Mouse (Mus musculus) heart, embryonic 15.5 days (tissue): ENCODE measurements around the gene Prg4. TPM values are rescaled to one million over a fixed set of nuclear protein-coding genes. Genes with fewer than 3 reads are reported as not detected.

ENCODE experiments used
- ATAC-seq: fragments of 200-750 bp; cut with Nextera tagmentation; replicated peaks from 2 replicates; pipeline ENCODE4 v1.8.0; 2017; ENCODE audit warnings: low read depth, moderate TSS enrichment; ENCODE audit not compliant: insufficient number of reproducible peaks, insufficient read depth, low FRiP score
- H3K27ac ChIP-seq: fragments of 300-500 bp; sonication (generic); 2 replicates; pipeline ENCODE4 v1.5.1; 2015; ENCODE audit warnings: mild to moderate bottlenecking, inconsistent platforms
- H3K27me3 ChIP-seq: fragments of 300-500 bp; sonication (generic); 2 replicates; pipeline ENCODE4 v1.6.1; 2015; ENCODE audit warnings: inconsistent platforms
- H3K36me3 ChIP-seq: fragments of 300-500 bp; sonication (generic); 2 replicates; pipeline ENCODE4 v1.6.1; 2015; ENCODE audit warnings: mild to moderate bottlenecking, inconsistent platforms
- H3K4me1 ChIP-seq: fragments of 300-500 bp; sonication (generic); replicated peaks from 2 replicates; pipeline ENCODE4 v1.6.1; 2015; ENCODE audit warnings: inconsistent platforms
- H3K4me2 ChIP-seq: fragments of 300-500 bp; sonication (generic); 2 replicates; pipeline ENCODE4 v1.6.1; 2015; ENCODE audit warnings: inconsistent platforms, mild to moderate bottlenecking, moderate library complexity
- H3K4me3 ChIP-seq: fragments of 300-500 bp; sonication (generic); 2 replicates; pipeline ENCODE4 v1.5.1; 2015; ENCODE audit warnings: mild to moderate bottlenecking, inconsistent platforms
- H3K9ac ChIP-seq: fragments of 300-500 bp; sonication (generic); 2 replicates; pipeline ENCODE4 v1.6.1; 2015; ENCODE audit warnings: mild to moderate bottlenecking, inconsistent platforms
- H3K9me3 ChIP-seq: fragments of 300-500 bp; sonication (generic); replicated peaks from 2 replicates; pipeline ENCODE4 v1.6.1; 2016; ENCODE audit warnings: inconsistent platforms
- WGBS: fragments of 180-500 bp; shearing (Covaris S2); methylation state at CpG from one replicate; pipeline ENCODE4 v1.1.7; 2015; ENCODE audit warnings: mixed read lengths; 5-methylcytosine and 5-hydroxymethylcytosine counted together
- polyA plus RNA-seq: library from polyadenylated mRNA; unstranded; fragments of >200 nt; fragmentation: Nextera tagmentation; extraction: Ambion mirVana; gene quantifications from 2 replicates; pipeline ENCODE4 v1.2.1, GENCODE M21; 2015

The Prg4 gene
- polyA plus RNA-seq, 1 experiment from 2014 or later = 0.91 TPM

DNA sequence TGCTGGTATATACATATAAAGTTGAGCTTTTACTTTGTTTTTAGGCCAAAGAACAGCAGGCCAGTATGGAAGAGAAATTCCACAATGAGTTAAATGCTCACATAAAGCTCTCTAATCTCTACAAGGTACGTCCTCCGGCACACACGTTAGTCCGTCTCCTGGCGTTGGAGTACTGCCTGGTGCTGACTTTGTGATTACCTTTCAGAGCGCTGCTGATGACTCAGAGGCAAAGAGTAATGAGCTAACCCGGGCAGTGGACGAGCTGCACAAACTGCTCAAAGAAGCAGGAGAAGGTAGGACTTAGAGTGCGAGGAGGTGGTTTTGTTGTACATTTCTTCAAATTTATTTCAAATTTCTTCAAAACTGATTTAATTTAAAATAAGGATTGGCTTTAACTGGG is 58.7 kb downstream of the Prg4 start:
- no peaks in the 10 kb centered on the region for H3K27me3 ChIP-seq
- H3K4me2 ChIP-seq = no peak overlapping the region
- no peak overlapping the region for H3K4me3 ChIP-seq
- H3K9me3 ChIP-seq = no peaks in the 10 kb centered on the region
- no peak overlapping the region for H3K9ac ChIP-seq
- no peak for ATAC-seq
- H3K36me3 ChIP-seq = peaks cover 73% of the 10 kb centered on the region
- WGBS = 57% methylated on average over 9 of the region's 9 CpGs
- H3K4me1 ChIP-seq = no peaks in the 10 kb centered on the region
- H3K27ac ChIP-seq = no peak overlapping the region

DNA sequence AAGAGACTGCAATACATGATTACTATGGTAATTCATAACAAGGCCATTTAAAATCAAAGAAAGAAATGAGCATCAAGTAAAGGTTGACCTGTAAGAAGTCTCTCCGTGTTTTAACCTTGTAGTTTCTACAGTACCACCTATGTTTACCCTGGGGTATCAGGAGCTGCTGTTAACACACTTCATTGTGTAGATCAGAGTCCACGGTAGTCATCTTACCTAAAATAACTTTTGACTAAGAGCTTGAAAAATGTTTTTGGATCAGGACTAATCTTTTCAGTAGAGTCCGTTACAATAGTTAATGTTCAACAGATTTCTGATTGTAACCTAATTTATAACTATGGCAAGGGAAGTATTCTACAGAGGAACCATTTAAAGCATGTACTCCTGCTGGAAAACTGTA is 61.4 kb downstream of the Prg4 start:
- no peak overlapping the region for H3K4me2 ChIP-seq
- 56% methylated on average over 3 of the region's 3 CpGs for WGBS
- H3K4me1 ChIP-seq = no peaks in the 10 kb centered on the region
- no peak overlapping the region for H3K4me3 ChIP-seq
- ATAC-seq = no peak
- H3K9ac ChIP-seq = no peak overlapping the region
- H3K27me3 ChIP-seq = no peaks in the 10 kb centered on the region
- H3K27ac ChIP-seq = no peak overlapping the region
- H3K9me3 ChIP-seq = no peaks in the 10 kb centered on the region
- H3K36me3 ChIP-seq = peaks cover 56% of the 10 kb centered on the region

DNA sequence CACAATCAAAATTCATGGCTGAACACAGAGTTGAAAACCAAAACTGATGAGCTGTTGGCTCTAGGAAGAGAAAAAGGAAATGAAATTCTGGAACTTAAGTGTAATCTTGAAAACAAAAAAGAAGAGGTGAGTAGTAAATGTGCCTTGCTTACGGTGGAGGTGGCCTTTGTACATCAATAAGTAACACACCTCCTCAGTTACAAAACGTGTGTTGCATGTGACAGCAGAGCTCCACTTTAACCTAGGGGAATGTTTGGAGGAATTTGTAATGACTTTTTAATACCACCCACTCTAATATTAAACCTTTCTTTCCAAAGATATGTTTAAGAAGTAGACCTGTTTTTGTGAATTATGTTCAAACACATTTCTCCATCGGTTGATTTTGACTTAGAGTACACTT is 62.1 kb downstream of the Prg4 start:
- Histone ChIP-seq H3K9me3 (no peaks in the 10 kb centered on the region), H3K9ac (no peak overlapping the region), H3K27ac (no peak overlapping the region), H3K4me1 (no peaks in the 10 kb centered on the region), H3K4me2 (no peak overlapping the region), H3K27me3 (no peaks in the 10 kb centered on the region), H3K36me3 (peaks cover 55% of the 10 kb centered on the region), H3K4me3 (no peak overlapping the region)
- 89% methylated on average over 3 of the region's 3 CpGs for WGBS
- no peak for ATAC-seq

Other genes with a start within 250 kb of the Prg4 start
- gene Pdc, start 146.7 kb downstream of the Prg4 start, polyA plus RNA-seq = not detected in 2 replicates
- 107 and 129 TPM in 2 replicates for gene Tpr, start 73.3 kb downstream of the Prg4 start, polyA plus RNA-seq
- 33.0 and 38.2 TPM in 2 replicates for gene Odr4, start 73.1 kb downstream of the Prg4 start, polyA plus RNA-seq